Mouse (Mus musculus): Measurements from ENCODE around the gene Shroom3.

The Shroom3 gene

DNA sequence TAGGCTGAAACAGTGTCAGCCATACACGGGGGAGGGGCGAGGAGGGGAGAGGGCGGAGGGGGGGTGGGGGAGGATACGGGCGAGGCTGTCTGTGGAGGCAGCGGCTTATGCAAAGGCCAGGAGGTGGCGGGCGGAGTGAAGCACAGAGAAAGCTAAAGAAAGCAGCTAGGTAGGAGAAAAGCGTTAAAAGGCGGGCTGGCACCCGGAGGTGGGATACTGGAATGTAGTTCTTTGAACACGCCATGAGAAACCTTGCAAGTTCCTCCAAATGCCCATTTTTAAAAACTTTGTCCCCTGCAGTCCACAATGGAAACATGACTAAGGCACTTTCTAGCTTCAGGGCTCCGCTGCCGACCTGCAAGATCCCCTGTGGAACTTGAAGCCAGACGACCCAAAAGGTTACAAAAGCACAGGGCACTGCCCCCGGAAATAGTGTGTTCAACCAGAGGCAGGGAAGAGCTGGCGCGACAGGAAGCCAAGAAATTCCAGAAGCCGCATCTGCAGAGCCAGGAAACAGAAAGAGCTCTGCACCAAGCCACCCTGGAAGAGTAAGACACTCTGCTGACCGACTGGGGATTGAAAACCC lies 322.1 kb downstream of the Shroom3 start:
- DNase-seq (ENCODE audit: low spot score in 2 of 2), result no peak

DNA sequence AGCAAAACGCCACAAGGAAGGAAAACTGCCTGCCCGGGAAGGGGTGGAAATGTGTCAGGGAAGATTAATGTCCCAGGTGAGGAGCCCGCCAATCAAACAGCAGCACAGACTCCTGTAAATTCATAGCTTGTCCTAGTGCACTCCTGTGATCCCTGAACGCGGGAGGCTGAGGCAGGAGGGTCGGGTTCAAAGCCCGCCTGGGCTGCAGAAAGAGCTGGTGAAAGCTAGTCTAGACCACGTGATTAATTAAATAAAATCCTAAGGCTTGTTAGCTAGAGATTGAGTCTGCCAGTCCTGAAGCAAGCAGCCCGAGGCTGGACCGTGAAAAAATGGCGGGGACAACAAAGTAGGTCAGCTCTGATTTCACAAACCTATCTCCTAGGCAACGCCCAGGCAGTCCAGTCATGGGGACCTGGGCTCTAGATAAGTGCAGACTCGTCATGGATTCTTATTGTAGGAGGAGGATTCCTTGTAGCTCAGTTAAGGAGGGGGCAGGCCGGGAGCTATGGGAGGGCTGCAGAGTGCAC lies 322.6 kb downstream of the Shroom3 start:
- no peak for DNase-seq (ENCODE audit: low spot score in 2 of 2)

DNA sequence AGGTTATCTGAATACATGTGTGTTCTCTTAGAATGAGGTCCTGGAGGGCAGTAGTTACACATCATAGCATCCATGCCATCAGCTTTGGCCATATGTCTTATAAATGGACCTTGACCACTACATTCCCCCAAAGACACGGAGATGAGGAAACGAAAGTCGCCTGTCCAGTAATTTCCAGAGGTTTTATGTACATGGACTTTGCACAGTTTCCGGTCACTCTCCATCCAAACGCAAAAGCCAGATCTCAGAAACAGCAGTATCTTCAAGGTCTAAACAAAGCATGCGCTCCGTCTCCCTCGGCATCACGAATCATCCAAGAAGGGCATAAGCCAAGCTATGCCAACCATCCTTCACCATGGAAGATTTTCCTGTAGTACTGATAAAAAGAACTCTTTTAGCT lies 325.0 kb downstream of the Shroom3 start:
- DNase-seq (ENCODE audit: low spot score in 2 of 2), result no peak
